Mouse (Mus musculus): ENCODE results near the gene Dnaja1.
A peak's percentile ranks its signal among the peaks of the same experiment; 100 is the strongest.

The Dnaja1 gene

DNA sequence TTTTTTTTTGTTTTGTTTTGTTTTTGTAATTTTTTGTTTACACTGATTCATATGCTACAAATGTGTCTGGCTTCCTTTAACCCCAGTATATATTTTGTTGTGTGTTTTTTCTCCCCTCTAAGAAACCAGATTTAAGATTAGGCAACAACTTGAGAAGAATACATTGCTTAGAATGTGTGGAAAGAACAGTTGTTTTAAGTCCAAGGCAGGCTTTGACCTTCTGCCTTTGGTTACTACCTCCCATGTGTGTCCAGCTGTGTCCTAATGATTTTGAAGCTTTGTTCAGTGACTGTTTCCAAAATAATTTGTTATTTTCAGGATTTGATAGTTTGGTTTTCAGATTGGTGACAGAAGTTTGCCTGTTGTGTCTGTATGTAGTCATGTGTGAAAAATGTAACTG lies 9.3 kb downstream of the Dnaja1 start:
- DNase-seq (ENCODE audit: inconsistent age in 2 of 2, low spot score in 1 of 2), result no peak

- no peak for DNase-seq (ENCODE audit: inconsistent age in 2 of 2, low spot score in 1 of 2)
Measured at GRCm38 (mm10) chr4:40735351-40735750, 13.4 kb downstream of the Dnaja1 start.

GRCm38 (mm10) chr4:40757157-40757779 lies 35.3 kb downstream of the Dnaja1 start:
- DNase-seq (ENCODE audit: inconsistent age in 2 of 2, low spot score in 1 of 2), result peak; percentile 26 to 62

GRCm38 (mm10) chr4:40757780-40758420 lies 36.0 kb downstream of the Dnaja1 start, which contains the start of gene Smu1:
Gene Smu1 (minus strand): TSS chr4:40757923.
- peak; percentile 97 to 98 for DNase-seq (ENCODE audit: inconsistent age in 2 of 2, low spot score in 1 of 2)

- no peak for DNase-seq (ENCODE audit: inconsistent age in 2 of 2, low spot score in 1 of 2)
Measured at GRCm38 (mm10) chr4:40759876-40760275, 37.9 kb downstream of the Dnaja1 start.

DNA sequence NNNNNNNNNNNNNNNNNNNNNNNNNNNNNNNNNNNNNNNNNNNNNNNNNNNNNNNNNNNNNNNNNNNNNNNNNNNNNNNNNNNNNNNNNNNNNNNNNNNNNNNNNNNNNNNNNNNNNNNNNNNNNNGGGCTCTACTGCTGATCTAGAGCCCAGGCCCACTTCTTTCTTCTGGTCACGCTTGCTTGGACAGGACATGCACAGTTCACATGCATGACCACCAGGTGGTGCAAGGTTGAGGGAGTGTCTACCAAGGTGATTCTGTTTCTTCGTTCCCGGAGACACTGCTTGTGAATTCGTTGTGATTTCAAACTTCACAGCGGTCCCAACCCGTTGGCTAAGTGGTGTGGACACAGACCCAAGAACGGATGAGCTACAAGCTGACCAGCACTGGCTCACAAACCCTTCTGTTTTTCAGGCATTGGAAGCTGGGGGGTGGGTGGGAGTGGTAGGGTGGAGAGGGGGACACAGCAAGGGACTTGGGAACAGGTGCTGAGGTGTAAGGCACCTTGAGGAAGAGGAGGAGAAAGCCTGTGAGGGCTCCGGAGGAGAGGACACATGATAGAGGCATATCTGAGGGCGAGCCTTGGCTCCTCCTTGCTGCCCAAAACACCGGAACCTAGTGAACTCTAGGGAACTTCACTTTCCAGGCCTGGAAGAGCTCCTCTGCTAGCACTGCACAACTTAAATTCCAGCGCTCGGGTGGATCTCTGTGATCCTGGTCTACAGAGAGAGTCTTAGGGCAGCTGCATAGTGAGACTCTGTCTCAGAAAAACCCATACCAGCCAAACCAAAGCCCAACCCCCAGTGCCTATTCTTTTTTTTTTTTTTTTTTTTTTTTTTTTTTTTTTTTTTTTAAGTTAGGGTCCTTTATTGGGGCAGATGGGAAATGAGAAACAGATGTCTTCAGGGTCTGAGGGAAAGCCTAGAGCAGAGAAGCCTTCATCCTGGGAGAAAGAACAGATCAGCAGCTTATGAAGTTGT lies 52.6 kb downstream of the Dnaja1 start:
- peak; percentile 77 to 91 for DNase-seq (ENCODE audit: inconsistent age in 2 of 2, low spot score in 1 of 2)

- no peak for DNase-seq (ENCODE audit: inconsistent age in 2 of 2, low spot score in 1 of 2)
Measured at GRCm38 (mm10) chr4:40776416-40776815, 54.5 kb downstream of the Dnaja1 start.

DNA sequence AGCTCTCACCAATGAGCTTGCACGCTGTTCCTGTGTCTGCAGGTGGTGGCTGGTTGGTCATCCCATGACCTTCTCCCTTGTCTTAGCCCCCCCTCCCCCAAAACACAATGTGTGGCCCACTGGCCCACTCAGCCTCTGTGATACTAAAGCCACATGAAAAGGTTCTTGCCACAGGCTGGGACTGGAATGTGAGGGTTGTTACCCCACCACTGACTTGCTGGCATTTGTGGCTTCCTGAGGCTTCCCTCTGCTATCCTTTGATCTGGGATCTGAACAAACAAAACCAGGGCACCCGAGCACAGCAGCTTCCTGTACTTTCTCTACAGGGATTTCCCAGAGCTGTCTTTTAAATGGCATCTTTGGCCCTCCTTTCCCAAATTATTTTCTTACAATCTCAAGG lies 55.2 kb downstream of the Dnaja1 start:
- peak in 1 of 2 experiments; percentile 61 for DNase-seq (ENCODE audit: inconsistent age in 2 of 2, low spot score in 1 of 2)

DNA sequence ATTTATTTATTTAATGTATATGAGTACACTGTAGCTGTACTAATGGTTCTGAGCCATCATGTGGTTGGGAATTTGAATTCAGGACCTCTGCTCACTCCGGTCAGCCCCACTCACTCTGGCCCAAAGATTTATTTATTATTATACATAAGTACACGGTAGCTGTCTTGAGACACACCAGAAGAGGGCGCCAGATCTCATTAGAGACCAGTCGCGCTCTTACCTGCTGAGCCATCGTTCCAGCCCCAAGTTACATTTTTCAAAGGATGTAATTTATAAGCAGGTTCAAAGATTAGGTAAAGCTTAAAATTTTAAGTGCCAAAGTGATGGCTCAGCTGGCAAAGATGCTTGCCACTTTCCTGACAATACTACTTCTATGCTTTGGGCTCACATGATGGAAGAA lies 56.7 kb downstream of the Dnaja1 start:
- peak in 1 of 2 experiments; percentile 73 for DNase-seq (ENCODE audit: inconsistent age in 2 of 2, low spot score in 1 of 2)

GRCm38 (mm10) chr4:40781143-40781542 lies 59.2 kb downstream of the Dnaja1 start:
- DNase-seq (ENCODE audit: inconsistent age in 2 of 2, low spot score in 1 of 2), result peak in 1 of 2 experiments; percentile 50

- no peak for DNase-seq (ENCODE audit: inconsistent age in 2 of 2, low spot score in 1 of 2)
Measured at GRCm38 (mm10) chr4:40781797-40782495, 60.0 kb downstream of the Dnaja1 start.

DNA sequence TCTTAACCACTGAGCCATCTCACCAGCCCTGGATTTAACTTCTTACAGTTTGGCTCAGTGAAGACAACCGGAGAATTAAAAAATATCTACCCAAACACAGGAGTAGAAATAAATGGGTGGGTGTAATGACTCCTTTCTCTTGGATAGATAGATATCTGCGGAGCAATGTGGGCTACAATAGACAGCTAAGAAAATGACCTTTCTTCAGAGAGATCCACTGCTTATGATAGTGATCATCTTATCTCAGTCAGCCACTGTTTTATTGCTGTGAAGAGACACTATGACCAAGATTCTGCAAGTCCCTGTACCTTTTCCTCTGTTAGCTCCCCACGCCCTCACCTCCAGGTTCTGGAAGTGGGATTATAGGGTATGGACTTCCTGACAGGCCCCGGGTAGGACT lies 61.1 kb downstream of the Dnaja1 start:
- no peak for DNase-seq (ENCODE audit: inconsistent age in 2 of 2, low spot score in 1 of 2)

DNA sequence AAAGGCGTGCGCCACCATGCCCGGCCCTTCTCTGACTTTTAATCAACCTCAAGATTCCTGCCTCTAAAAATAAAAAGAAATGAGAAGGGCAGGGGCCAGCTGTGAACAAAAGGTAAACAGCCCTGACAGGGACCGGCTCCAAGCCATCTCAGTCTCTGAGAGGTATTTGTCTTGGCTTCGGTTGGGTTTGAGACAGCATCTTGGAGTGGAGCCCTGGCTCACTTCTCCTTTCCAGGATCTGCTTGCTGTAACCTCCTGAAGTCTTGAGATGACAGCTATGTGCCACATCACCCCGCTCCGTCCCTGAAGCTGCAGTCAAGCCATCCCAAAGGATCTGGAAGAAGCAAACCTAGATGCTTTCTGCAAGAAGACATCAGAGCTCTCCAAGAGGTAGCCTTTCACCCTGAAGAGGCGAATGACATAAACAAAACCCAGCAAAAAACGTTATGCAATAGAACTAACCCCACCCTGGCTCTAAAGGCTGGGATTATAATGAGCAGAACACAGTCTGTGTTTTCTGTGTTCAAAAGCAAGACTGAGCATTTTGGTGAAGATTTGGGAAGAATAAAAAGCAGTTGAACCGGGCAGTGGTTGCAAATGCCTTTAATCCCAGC lies 62.7 kb downstream of the Dnaja1 start:
- peak in 1 of 2 experiments; percentile 72 for DNase-seq (ENCODE audit: inconsistent age in 2 of 2, low spot score in 1 of 2)

DNA sequence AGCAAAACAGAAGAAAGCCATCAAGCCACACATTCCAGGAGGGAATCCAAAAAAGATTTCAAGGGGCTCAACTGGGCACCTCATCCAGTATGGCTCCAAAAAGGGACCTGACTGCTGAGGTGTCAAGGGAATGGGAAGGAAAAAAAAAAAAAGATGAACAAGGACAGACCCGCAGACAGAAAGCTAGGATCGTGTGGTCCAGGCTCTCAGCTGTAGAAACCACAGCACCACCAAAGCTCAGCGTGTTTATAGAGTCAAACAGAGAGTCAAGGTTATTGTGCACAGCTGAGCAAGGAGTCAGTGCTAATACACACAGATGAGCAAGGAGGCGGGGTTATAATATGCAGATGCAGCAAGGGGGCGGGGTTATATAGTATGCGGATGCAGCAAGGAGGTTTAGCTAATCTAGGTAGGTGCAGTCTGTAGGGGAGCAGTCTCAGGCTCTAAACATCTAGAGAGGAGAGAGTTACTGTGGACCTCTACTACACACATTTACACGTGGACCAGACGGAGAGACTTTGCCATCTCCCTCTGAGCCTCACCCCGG lies 63.7 kb downstream of the Dnaja1 start:
- peak in 1 of 2 experiments; percentile 18 for DNase-seq (ENCODE audit: inconsistent age in 2 of 2, low spot score in 1 of 2)

- DNase-seq (ENCODE audit: inconsistent age in 2 of 2, low spot score in 1 of 2), result no peak
Measured at GRCm38 (mm10) chr4:40786578-40786977, 64.6 kb downstream of the Dnaja1 start.

All from adrenal gland, adult (tissue).